Mouse (Mus musculus) bone marrow macrophage, adult 2 months (primary cell): ENCODE results near the gene Ceacam1. TPM values are rescaled to one million over a fixed set of nuclear protein-coding genes. Genes with fewer than 3 reads are reported as not detected.
"Not testable (repeated sequence)": the region's sequence is repeated elsewhere in the genome, so short reads cannot be mapped to it uniquely, and the experiment has no call there.

ENCODE experiments used
- H3K27ac ChIP-seq: 2 replicates; pipeline ENCODE4 v1.5.1; 2012; ENCODE audit warnings: low read depth, low read length; ENCODE audit not compliant: insufficient read depth
- H3K4me1 ChIP-seq: 2 replicates; pipeline ENCODE4 v1.6.1; 2012; ENCODE audit warnings: low read length; ENCODE audit not compliant: control insufficient read depth, insufficient read depth
- H3K4me3 ChIP-seq: 2 replicates; pipeline ENCODE4 v1.5.1; 2012; ENCODE audit warnings: mild to moderate bottlenecking, low read length, moderate library complexity; ENCODE audit not compliant: insufficient read depth
- CTCF ChIP-seq: IDR thresholded peaks from 2 replicates; pipeline ENCODE4 v1.5.1; 2012; ENCODE audit warnings: low read depth, mild to moderate bottlenecking, low read length, moderate library complexity
- POLR2A ChIP-seq: IDR thresholded peaks from 2 replicates; pipeline ENCODE4 v1.6.1; 2012; ENCODE audit warnings: mild to moderate bottlenecking, low read depth, low read length, borderline replicate concordance
- polyA plus RNA-seq: library from polyadenylated mRNA; stranded (reverse); fragments of >200 nt; gene quantifications from 2 replicates; pipeline ENCODE4 v1.2.4, GENCODE M21; 2012; ENCODE audit not compliant: missing spikeins, insufficient read depth, insufficient read length

Ceacam1 gene
- polyA plus RNA-seq, 1 experiment, result 20.1 TPM

GRCm38 (mm10) chr7:25429886-25430784 is 47.3 kb downstream of the Ceacam1 start:
- TF ChIP-seq CTCF, result no peak
- no peak for TF ChIP-seq POLR2A
- H3K27ac ChIP-seq, result no peak overlapping the region
- H3K4me1 ChIP-seq, result peaks cover 35% of the 10 kb centered on the region
- no peak overlapping the region for H3K4me3 ChIP-seq

- Histone ChIP-seq H3K27ac (no peak overlapping the region), H3K4me1 (peaks cover 18% of the 10 kb centered on the region), H3K4me3 (no peak overlapping the region)
- no peak for TF ChIP-seq POLR2A
- TF ChIP-seq CTCF, result no peak
These were observed 49.1 kb downstream of the Ceacam1 start for GRCm38 (mm10) chr7:25428321-25428720.

DNA sequence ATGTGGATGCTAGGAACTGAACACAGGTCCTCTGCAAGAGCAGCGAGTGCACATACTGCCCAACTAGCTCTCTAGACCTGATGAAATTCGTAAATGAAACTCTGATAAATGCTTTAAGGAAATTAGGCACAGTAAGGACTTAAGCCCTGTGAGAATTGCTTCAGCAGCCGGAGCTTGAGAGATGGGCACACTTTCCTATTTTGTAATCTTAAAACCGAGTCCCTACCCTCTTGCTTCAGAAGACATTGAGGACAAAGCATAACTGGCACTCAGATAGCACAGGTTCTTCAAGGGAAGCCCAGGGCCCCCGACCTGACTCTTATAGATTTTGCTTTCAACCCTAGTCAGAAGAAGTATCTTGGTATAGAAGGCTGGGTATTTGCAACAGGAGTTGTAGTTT is 50.3 kb downstream of the Ceacam1 start:
- Histone ChIP-seq H3K4me1 (peaks cover 8% of the 10 kb centered on the region), H3K4me3 (no peak overlapping the region), H3K27ac (no peak overlapping the region)
- TF ChIP-seq POLR2A, result no peak
- no peak for TF ChIP-seq CTCF

DNA sequence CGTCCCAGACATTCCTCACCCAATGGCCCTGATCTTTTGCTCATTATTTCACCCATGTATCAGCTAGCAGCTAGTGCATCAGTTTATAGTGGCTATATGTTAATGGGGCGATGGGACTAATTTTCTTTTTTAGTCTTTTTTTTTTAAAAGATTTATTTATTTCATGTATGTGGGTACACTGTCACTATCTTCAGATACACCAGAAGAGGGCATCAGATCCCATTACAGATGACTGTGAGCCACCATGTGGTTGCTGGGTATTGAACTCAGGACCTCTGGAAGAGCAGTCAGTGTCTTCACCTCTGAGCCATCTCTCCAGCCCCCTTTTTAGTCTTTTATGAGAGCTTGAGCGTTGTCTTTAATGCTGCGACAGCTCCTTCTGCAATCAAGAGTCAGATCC is 51.0 kb downstream of the Ceacam1 start:
- H3K4me3 ChIP-seq, H3K27ac ChIP-seq, H3K4me1 ChIP-seq: not testable (repeated sequence)

- no peaks in the 10 kb centered on the region for H3K4me1 ChIP-seq
These were observed 53.0 kb downstream of the Ceacam1 start for GRCm38 (mm10) chr7:25424429-25424828.

GRCm38 (mm10) chr7:25422286-25422841 is 55.0 kb downstream of the Ceacam1 start:
- TF ChIP-seq CTCF (no peak), POLR2A (no peak)
- no peaks in the 10 kb centered on the region for H3K4me1 ChIP-seq
- no peak overlapping the region for H3K4me3 ChIP-seq
- H3K27ac ChIP-seq, result no peak overlapping the region

More at GRCm38 (mm10) chr7:25424429-25424828, 53.0 kb downstream of the Ceacam1 start:
- H3K27ac ChIP-seq, result no peak overlapping the region
- TF ChIP-seq POLR2A, result no peak
- TF ChIP-seq CTCF, result peak; percentile 45; the same call in 1 of the 2 replicates
- H3K4me3 ChIP-seq, result no peak overlapping the region

GRCm38 (mm10) chr7:25419943-25420342 is 57.5 kb downstream of the Ceacam1 start:
- Histone ChIP-seq H3K27ac (no peak overlapping the region), H3K4me1 (no peaks in the 10 kb centered on the region), H3K4me3 (no peak overlapping the region)
- TF ChIP-seq POLR2A (no peak), CTCF (no peak)

DNA sequence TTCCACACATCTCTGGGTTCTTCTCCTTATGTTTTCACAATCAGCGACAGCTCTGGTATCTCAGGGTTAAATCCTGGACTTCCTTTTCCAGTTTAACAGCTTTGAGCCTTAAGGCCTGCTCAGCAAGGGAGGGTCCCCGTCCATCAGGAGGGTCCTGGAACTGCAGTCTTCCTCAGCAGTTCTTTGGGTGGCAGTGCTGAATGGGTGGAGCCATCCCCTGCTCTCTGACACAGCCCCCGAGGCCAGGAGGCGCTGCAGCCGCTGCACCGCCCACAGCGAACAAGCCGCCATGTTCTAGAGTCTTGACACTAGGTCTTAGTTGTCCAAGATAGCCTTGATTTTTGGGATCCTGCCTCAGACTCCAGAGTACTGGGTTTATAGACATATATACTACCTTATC is 57.9 kb downstream of the Ceacam1 start:
- Histone ChIP-seq H3K27ac (no peak overlapping the region), H3K4me3 (no peak overlapping the region)
- TF ChIP-seq CTCF, result no peak

GRCm38 (mm10) chr7:25417597-25417996 is 59.8 kb downstream of the Ceacam1 start:
- TF ChIP-seq POLR2A (no peak), CTCF (peak; percentile 21; the same call in 1 of the 2 replicates)
- no peak overlapping the region for H3K4me3 ChIP-seq
- no peak overlapping the region for H3K27ac ChIP-seq
- H3K4me1 ChIP-seq, result no peaks in the 10 kb centered on the region

More for the DNA sequence above, 57.9 kb downstream of the Ceacam1 start:
- no peaks in the 10 kb centered on the region for H3K4me1 ChIP-seq

- TF ChIP-seq POLR2A, result no peak
- no peak for TF ChIP-seq CTCF
These were observed 64.5 kb downstream of the Ceacam1 start, which contains the start of gene Cxcl17 for GRCm38 (mm10) chr7:25412833-25413441. Gene Cxcl17, minus strand, starts transcription at chr7:25412886.

More at GRCm38 (mm10) chr7:25412833-25413441, 64.5 kb downstream of the Ceacam1 start, which contains the start of gene Cxcl17:
- H3K27ac ChIP-seq, result no peak within 1 kb of the TSS
- H3K4me1 ChIP-seq, result no peaks in the 10 kb centered on the region
- H3K4me3 ChIP-seq, result no peak within 1 kb of the TSS
